Mouse (Mus musculus) C2C12 (cell line): Measurements from ENCODE around the gene Abcc12. TPM values are rescaled to one million over a fixed set of nuclear protein-coding genes. Genes with fewer than 3 reads are reported as not detected.

ENCODE experiments used
- H3K27me3 ChIP-seq: one replicate; pipeline ENCODE4 v1.6.1; 2011; ENCODE audit not compliant: control insufficient read depth, insufficient read depth, insufficient read length
- H3K36me3 ChIP-seq: one replicate; pipeline ENCODE4 v1.6.1; 2011; ENCODE audit not compliant: control insufficient read depth, insufficient read depth
- H3K4me3 ChIP-seq: one replicate; pipeline ENCODE4 v1.5.1; 2011; ENCODE audit warnings: mild to moderate bottlenecking, control low read depth; ENCODE audit not compliant: poor library complexity, insufficient read depth, severe bottlenecking
- H3K79me2 ChIP-seq: one replicate; pipeline ENCODE4 v1.6.1; 2011; ENCODE audit not compliant: control insufficient read depth, insufficient read depth
- H3K79me3 ChIP-seq: one replicate; pipeline ENCODE4 v1.6.1; 2011; ENCODE audit warnings: low read depth, control low read depth
- H3ac ChIP-seq: one replicate; pipeline ENCODE3; 2011; ENCODE audit warnings: low read depth; ENCODE audit not compliant: control insufficient read depth, insufficient read length
- CEBPB ChIP-seq: IDR thresholded peaks from one replicate; pipeline ENCODE4 v1.6.1; 2011; ENCODE audit warnings: low read depth, mild to moderate bottlenecking, control low read depth, moderate library complexity
- CTCF ChIP-seq: IDR thresholded peaks from one replicate; pipeline ENCODE4 v1.5.1; 2011; ENCODE audit not compliant: control insufficient read depth, insufficient read depth, insufficient read length
- FOSL1 ChIP-seq: IDR thresholded peaks from one replicate; pipeline ENCODE4 v1.8.0; 2011; ENCODE audit warnings: mild to moderate bottlenecking, low read length; ENCODE audit not compliant: poor library complexity, insufficient read depth, severe bottlenecking
- MAX ChIP-seq: IDR thresholded peaks from one replicate; pipeline ENCODE4 v1.6.1; 2011; ENCODE audit warnings: mild to moderate bottlenecking, control low read depth
- MYOD1 ChIP-seq: IDR thresholded peaks from one replicate; pipeline ENCODE4 v1.6.1; 2011; ENCODE audit warnings: low read depth; ENCODE audit not compliant: control insufficient read depth, insufficient read length
- MYOG ChIP-seq: IDR thresholded peaks from one replicate; pipeline ENCODE4 v1.6.1; 2011; ENCODE audit not compliant: control insufficient read depth, insufficient read length; ENCODE audit errors: extremely low read depth
- USF1 ChIP-seq: IDR thresholded peaks from one replicate; pipeline ENCODE4 v1.6.1; 2011; ENCODE audit warnings: low read depth, mild to moderate bottlenecking, control low read depth, moderate library complexity
- polyA plus RNA-seq: library from polyadenylated mRNA; unstranded; fragments of >200 nt; fragmentation: generic; extraction: Trizol; gene quantifications from one replicate; pipeline ENCODE4 v1.2.1, GENCODE M21; 2012; ENCODE audit warnings: missing spikeins

The Abcc12 gene
- polyA plus RNA-seq, 1 experiment: not detected

DNA sequence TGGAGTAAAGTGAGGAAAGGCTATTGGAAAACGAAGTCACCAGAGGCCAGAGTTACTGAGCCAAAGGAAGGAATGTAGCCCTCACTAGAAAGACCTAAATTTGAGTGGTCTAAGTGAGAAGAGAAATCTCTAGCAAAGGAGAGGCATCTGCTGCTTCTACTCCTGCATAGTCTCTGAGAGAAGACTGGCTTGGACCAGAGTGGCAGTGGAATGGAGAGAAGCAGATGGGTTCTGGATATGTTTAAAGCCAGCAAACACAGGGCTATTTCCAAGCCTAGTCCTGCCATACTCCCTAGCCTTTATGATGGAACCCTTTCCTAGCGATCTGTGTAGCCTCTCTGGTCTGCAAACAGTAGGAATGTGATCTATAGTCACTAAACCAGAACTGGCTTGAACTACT, 24.9 kb downstream of the Abcc12 start:
- no peaks in the 10 kb centered on the region for H3K79me3 ChIP-seq
- no peaks in the 10 kb centered on the region for H3K36me3 ChIP-seq
- H3K79me2 ChIP-seq: no peaks in the 10 kb centered on the region
- no peak overlapping the region for H3K4me3 ChIP-seq
- H3K27me3 ChIP-seq: peaks cover 15% of the 10 kb centered on the region
- TF ChIP-seq FOSL1 (no peak), MYOG (no peak), CTCF (no peak), MAX (no peak), MYOD1 (no peak), USF1 (no peak), CEBPB (no peak)
- no peak overlapping the region for H3ac ChIP-seq

DNA sequence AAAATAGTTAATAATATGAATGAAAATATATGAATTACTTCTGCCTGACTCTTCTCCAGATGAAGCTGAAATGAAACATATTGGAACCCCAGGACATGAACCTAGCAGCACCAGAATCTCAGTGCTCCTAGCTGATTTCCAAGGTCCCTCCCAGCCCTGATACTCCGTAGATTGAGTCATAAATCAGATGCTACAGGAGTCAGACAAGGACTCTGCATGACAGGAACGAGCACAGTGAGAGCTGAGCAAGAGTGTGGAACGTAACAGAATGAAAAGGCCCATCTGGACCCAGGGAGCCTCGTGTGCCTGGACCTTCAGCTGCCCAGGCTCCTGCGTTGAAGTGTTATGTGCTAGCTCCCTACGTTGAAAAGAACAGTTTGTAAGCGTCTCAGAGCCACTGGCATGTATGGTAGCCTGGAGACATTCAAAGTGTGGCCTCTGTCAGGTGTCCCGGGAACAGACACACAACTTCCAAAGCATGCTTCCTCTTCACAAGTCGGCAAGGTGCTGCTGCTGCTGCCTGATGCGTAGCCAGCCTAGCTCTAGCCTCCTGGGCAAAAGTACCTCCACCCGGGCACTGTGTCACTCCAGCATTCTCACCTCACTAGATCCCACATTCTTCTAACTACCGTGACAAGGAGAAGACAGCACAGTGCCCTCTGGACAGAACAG, 26.1 kb downstream of the Abcc12 start:
- Histone ChIP-seq H3K36me3 (no peaks in the 10 kb centered on the region), H3K4me3 (no peak overlapping the region), H3K79me2 (no peaks in the 10 kb centered on the region), H3K27me3 (peaks cover 19% of the 10 kb centered on the region), H3K79me3 (no peaks in the 10 kb centered on the region), H3ac (no peak overlapping the region)
- TF ChIP-seq MYOD1 (no peak), FOSL1 (no peak), MAX (no peak)

DNA sequence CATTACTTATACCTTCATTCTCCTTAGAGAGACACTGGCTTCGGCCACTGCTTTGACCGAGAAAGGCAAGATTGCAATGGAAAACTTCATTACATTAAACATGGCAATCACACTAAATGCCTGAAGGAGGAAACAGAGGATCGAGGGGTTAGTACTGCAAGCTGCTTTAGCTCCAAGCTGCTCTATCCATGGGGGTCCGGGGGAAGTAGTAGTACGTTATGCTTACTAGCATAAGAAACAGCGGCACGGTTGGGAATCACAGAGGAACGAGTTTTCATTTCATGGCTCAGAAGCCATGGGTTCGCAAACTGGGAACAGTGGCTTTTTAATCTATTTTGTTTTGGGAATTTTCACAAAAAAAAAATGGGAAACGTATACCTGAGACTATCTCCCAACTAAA, 30.0 kb downstream of the Abcc12 start:
- no peak overlapping the region for H3K4me3 ChIP-seq
- TF ChIP-seq MYOD1: no peak

DNA sequence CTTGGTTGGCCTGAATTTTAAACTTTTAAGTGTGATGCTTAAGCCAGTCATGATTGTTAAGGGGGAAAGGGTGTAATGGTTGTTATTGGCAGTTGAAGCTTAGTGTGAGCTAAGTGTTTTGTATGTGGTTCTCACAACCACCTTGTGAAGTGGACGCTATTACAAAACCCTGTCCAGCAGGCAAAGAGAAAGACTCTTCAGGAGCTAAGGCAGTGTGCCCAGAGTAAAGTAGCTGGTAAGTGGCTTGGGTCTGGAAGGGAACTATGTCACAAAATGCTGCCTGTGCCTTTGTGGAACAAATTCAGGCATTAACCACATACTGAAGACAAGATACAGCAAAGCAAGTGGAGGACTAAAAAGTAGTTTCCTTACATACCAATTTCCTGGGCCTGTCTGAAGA, 34.5 kb downstream of the Abcc12 start:
- H3K4me3 ChIP-seq: no peak overlapping the region
- no peaks in the 10 kb centered on the region for H3K36me3 ChIP-seq
- peaks cover 12% of the 10 kb centered on the region for H3K27me3 ChIP-seq
- no peak for TF ChIP-seq FOSL1
- TF ChIP-seq CTCF: no peak
- TF ChIP-seq USF1: no peak
- no peak for TF ChIP-seq MYOD1
- no peak for TF ChIP-seq CEBPB
- TF ChIP-seq MAX: no peak
- TF ChIP-seq MYOG: no peak
- no peaks in the 10 kb centered on the region for H3K79me2 ChIP-seq
- H3ac ChIP-seq: no peak overlapping the region
- H3K79me3 ChIP-seq: no peaks in the 10 kb centered on the region

More for the DNA sequence above, 30.0 kb downstream of the Abcc12 start:
- peaks cover 8% of the 10 kb centered on the region for H3K27me3 ChIP-seq
- H3K79me2 ChIP-seq: no peaks in the 10 kb centered on the region
- H3K79me3 ChIP-seq: no peaks in the 10 kb centered on the region
- H3ac ChIP-seq: no peak overlapping the region
- no peaks in the 10 kb centered on the region for H3K36me3 ChIP-seq

DNA sequence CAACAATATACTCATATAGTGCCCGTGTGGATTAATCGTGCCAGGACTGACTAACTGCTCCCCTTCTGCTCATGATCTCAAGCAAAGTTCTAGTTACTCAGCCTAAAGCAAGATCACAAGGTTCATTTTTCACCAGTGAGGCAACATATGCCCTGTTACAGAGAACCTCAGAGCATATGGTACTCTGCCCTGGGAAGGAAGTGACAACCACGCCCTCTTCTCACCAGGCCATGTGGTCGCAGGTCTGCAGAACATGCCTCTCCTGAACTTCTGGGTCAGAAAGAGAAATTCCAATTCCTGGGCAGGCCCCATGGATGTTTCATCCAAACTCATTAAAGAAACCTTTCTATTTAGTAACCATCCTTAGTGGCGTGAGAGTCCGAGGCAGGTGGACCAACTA, 39.6 kb downstream of the Abcc12 start:
- no peak overlapping the region for H3ac ChIP-seq
- H3K79me2 ChIP-seq: no peaks in the 10 kb centered on the region
- peaks cover 4% of the 10 kb centered on the region for H3K27me3 ChIP-seq
- H3K36me3 ChIP-seq: no peaks in the 10 kb centered on the region
- TF ChIP-seq USF1 (no peak), FOSL1 (no peak), MAX (no peak), MYOG (no peak), CEBPB (no peak), CTCF (no peak), MYOD1 (no peak)
- H3K79me3 ChIP-seq: no peaks in the 10 kb centered on the region
- H3K4me3 ChIP-seq: no peak overlapping the region

DNA sequence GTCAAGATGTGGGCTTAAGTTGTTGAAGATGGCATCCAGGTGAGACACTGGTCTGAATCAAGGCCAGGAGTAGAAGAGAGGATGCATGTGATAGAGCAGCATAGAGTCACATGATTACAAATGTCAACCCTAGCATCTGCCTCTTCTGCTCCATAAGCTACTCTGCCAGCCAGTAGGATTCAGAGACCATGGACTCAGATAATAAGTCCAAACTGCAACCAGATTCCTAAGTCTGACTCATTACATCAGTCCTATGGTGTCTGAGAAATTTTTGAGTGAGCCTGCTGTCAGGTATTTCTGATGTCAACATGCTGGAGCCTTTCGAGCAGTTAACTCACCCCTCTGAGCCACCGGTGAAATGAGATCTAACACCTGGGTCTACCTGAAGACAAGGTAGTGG, 40.1 kb downstream of the Abcc12 start:
- Histone ChIP-seq H3K27me3 (peaks cover 4% of the 10 kb centered on the region), H3K79me3 (no peaks in the 10 kb centered on the region), H3K4me3 (no peak overlapping the region), H3ac (no peak overlapping the region), H3K36me3 (no peaks in the 10 kb centered on the region), H3K79me2 (no peaks in the 10 kb centered on the region)
- TF ChIP-seq MAX (no peak), CEBPB (no peak), MYOD1 (no peak), CTCF (no peak), USF1 (no peak), FOSL1 (no peak), MYOG (no peak)
